Mouse (Mus musculus) CH12.LX (cell line): ENCODE data around the gene Lif. TPM values are rescaled to one million over a fixed set of nuclear protein-coding genes. Genes with fewer than 3 reads are reported as not detected.

ENCODE experiments used
- DNase-seq: peaks from one replicate; pipeline ENCODE4 v3.0.0-alpha.2; 2013; ENCODE audit errors: extremely low read depth
- H3K27ac ChIP-seq: 2 replicates; pipeline ENCODE4 v1.5.1; 2012; ENCODE audit warnings: low read depth, mild to moderate bottlenecking, control low read depth, moderate library complexity; ENCODE audit not compliant: insufficient read depth
- H3K27me3 ChIP-seq: replicated peaks from 2 replicates; pipeline ENCODE3; 2012; ENCODE audit warnings: inconsistent platforms
- H3K36me3 ChIP-seq, 2 experiments: replicated peaks in 1 of 2; 2 replicates each; pipeline versions ENCODE3 to v1.6.1; 2012; ENCODE audit warnings: inconsistent platforms in 1 of 2, low read length in 1 of 2, mild to moderate bottlenecking in 1 of 2, mixed read lengths in 1 of 2, moderate library complexity in 1 of 2; ENCODE audit not compliant: control insufficient read depth in 1 of 2, insufficient read depth in 1 of 2
- H3K4me1 ChIP-seq, 2 experiments: 2 replicates each; pipeline ENCODE4 v1.6.1; 2012; ENCODE audit warnings: inconsistent platforms in 1 of 2, moderate library complexity in 1 of 2; ENCODE audit not compliant: insufficient read depth in 2 of 2, control insufficient read depth in 1 of 2
- H3K4me2 ChIP-seq: 2 replicates; pipeline ENCODE4 v1.6.1; 2012; ENCODE audit warnings: low read depth, mild to moderate bottlenecking, control low read depth; ENCODE audit not compliant: poor library complexity, insufficient read depth, severe bottlenecking
- H3K4me3 ChIP-seq, 3 experiments: fragments of 150-350 bp in 1 of 3; sonication (generic) in 1 of 3; replicated peaks in 1 of 3; 2 replicates each; pipeline versions ENCODE3 to v1.5.1; 2011 to 2012; ENCODE audit warnings: low read depth in 2 of 3, low read length in 2 of 3, mild to moderate bottlenecking in 2 of 3, moderate library complexity in 2 of 3, control low read depth in 1 of 3, improper control_type of control experiment in 1 of 3, inconsistent platforms in 1 of 3, mixed read lengths in 1 of 3; ENCODE audit not compliant: poor library complexity in 1 of 3
- H3K79me2 ChIP-seq: replicated peaks from 2 replicates; pipeline ENCODE4 v1.6.1; 2012; ENCODE audit warnings: mild to moderate bottlenecking, moderate library complexity; ENCODE audit not compliant: control insufficient read depth, poor library complexity, insufficient read depth, severe bottlenecking; ENCODE audit errors: extremely low read depth
- H3K9ac ChIP-seq: 2 replicates; pipeline ENCODE4 v1.6.1; 2012; ENCODE audit warnings: low read depth, mild to moderate bottlenecking, control low read depth, moderate library complexity; ENCODE audit not compliant: insufficient read depth
- H3K9me3 ChIP-seq: replicated peaks from 2 replicates; pipeline ENCODE3; 2012; ENCODE audit warnings: low read length, inconsistent platforms, mixed read lengths
- BHLHE40 ChIP-seq: IDR thresholded peaks from 2 replicates; pipeline ENCODE4 v1.6.1; 2011; ENCODE audit warnings: mild to moderate bottlenecking, low read depth, low read length, improper control_type of control experiment
- CHD1 ChIP-seq: IDR thresholded peaks from 2 replicates; pipeline ENCODE4 v1.6.1; 2012; ENCODE audit warnings: low read depth, low read length, improper control_type of control experiment, inconsistent platforms
- E2F4 ChIP-seq: IDR thresholded peaks from 2 replicates; pipeline ENCODE4 v1.6.1; 2011; ENCODE audit warnings: low read depth, low read length, improper control_type of control experiment; ENCODE audit not compliant: insufficient replicate concordance
- ELF1 ChIP-seq: IDR thresholded peaks from 2 replicates; pipeline ENCODE4 v1.6.1; 2014; ENCODE audit warnings: low read depth, mild to moderate bottlenecking, inconsistent platforms, low read length, improper control_type of control experiment
- EP300 ChIP-seq: IDR thresholded peaks from 2 replicates; pipeline ENCODE4 v1.6.1; 2011; ENCODE audit warnings: low read length, improper control_type of control experiment
- MAFK ChIP-seq: IDR thresholded peaks from 2 replicates; pipeline ENCODE4 v1.6.1; 2011; ENCODE audit warnings: low read length, improper control_type of control experiment; ENCODE audit not compliant: insufficient replicate concordance
- MAX ChIP-seq: IDR thresholded peaks from 2 replicates; pipeline ENCODE4 v1.6.1; 2011; ENCODE audit warnings: low read length, improper control_type of control experiment
- MAZ ChIP-seq: IDR thresholded peaks from 2 replicates; pipeline ENCODE4 v1.6.1; 2012; ENCODE audit warnings: low read depth, mild to moderate bottlenecking, inconsistent platforms, low read length, improper control_type of control experiment, moderate library complexity
- MEF2A ChIP-seq: IDR thresholded peaks from 2 replicates; pipeline ENCODE4 v1.6.1; 2014; ENCODE audit warnings: low read depth, mild to moderate bottlenecking, inconsistent platforms, low read length, improper control_type of control experiment, borderline replicate concordance
- MXI1 ChIP-seq: IDR thresholded peaks from 2 replicates; pipeline ENCODE4 v1.6.1; 2011; ENCODE audit warnings: mild to moderate bottlenecking, low read depth, low read length, improper control_type of control experiment
- NELFE ChIP-seq: IDR thresholded peaks from 2 replicates; pipeline ENCODE4 v1.6.1; 2011; ENCODE audit warnings: low read depth, low read length, improper control_type of control experiment
- NRF1 ChIP-seq: IDR thresholded peaks from 2 replicates; pipeline ENCODE4 v1.6.1; 2014; ENCODE audit warnings: low read depth, mild to moderate bottlenecking, inconsistent platforms, low read length, improper control_type of control experiment, moderate library complexity
- PAX5 ChIP-seq: IDR thresholded peaks from 2 replicates; pipeline ENCODE4 v1.6.1; 2012; ENCODE audit warnings: low read length, inconsistent platforms, mixed read lengths
- RAD21 ChIP-seq: IDR thresholded peaks from 2 replicates; pipeline ENCODE4 v1.6.1; 2011; ENCODE audit warnings: low read depth, mild to moderate bottlenecking, low read length, improper control_type of control experiment, moderate library complexity
- TBP ChIP-seq: conservative IDR thresholded peaks from 2 replicates; pipeline ENCODE4 v1.6.1; 2011; ENCODE audit warnings: low read depth, low read length, improper control_type of control experiment
- TCF12 ChIP-seq: IDR thresholded peaks from 2 replicates; pipeline ENCODE4 v1.6.1; 2014; ENCODE audit warnings: low read depth, mild to moderate bottlenecking, inconsistent platforms, low read length, improper control_type of control experiment
- USF1 ChIP-seq: IDR thresholded peaks from 2 replicates; pipeline ENCODE4 v1.6.1; 2014; ENCODE audit warnings: low read depth, mild to moderate bottlenecking, inconsistent platforms, low read length, improper control_type of control experiment
- USF2 ChIP-seq: conservative IDR thresholded peaks from 2 replicates; pipeline ENCODE4 v1.6.1; 2011; ENCODE audit warnings: low read depth, low read length, improper control_type of control experiment
- ZC3H11A ChIP-seq: IDR thresholded peaks from 2 replicates; pipeline ENCODE4 v1.6.1; 2012; ENCODE audit warnings: low read depth, mild to moderate bottlenecking, inconsistent platforms, low read length, improper control_type of control experiment
- ZMIZ1 ChIP-seq: IDR thresholded peaks from 2 replicates; pipeline ENCODE4 v1.6.1; 2012; ENCODE audit warnings: low read depth, mild to moderate bottlenecking, inconsistent platforms, low read length, improper control_type of control experiment
- dilution Hi-C: fragments of 300-500 bp; cut with MboI; formaldehyde crosslinking; loops from 2 replicates; pipeline ENCODE4 v1.14.3; 2020; ENCODE audit warnings: low sequenced_read_pairs; ENCODE audit not compliant: extremely low pct_unique_long_range_greater_than_20kb, extremely low pct_ligation_motif_present
- in situ Hi-C: fragments of 300-500 bp; cut with MboI; formaldehyde crosslinking; loops from 3 replicates; pipeline ENCODE4 v1.14.3; 2019; ENCODE audit warnings: low sequenced_read_pairs, low pct_ligation_motif_present, low pct_unique_long_range_greater_than_20kb, mixed read lengths
- polyA plus RNA-seq: library from polyadenylated mRNA; unstranded; fragments of >175 nt; gene quantifications from 2 replicates; pipeline ENCODE4 v1.2.1, GENCODE M21; 2012; ENCODE audit warnings: low read depth; ENCODE audit not compliant: insufficient read length
- total RNA-seq, 2 experiments: library from RNA; depleted of rRNA; stranded (reverse); fragments of 300-350 nt in 1 of 2; fragments of >200 nt in 1 of 2; gene quantifications; 2 replicates each; pipeline ENCODE4 v1.2.3; 2012 to 2014

The Lif gene
- total and polyA plus RNA-seq, 3 experiments, result 0.05 to 1.8 (median 0.17) TPM

DNA sequence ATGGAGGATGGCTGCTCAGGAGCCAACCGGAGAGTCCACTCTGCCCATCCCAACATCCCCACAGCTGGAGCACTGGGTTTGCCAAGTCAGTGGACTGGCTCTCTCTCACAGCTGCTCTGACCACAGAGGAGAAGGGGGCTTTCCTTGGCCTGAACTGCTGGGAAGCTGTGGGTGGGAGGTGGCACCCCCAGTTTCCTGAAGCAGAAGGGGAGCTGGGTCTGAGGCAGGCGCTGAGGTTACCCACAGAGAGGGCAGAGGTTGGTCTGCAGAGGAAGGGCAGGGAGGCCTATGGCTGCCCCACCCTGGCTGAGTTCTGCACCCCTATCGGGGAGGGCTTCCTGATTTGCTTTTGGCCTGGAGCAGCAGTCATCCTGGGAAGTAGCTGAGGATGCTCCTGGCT is 6.0 kb upstream of the Lif start:
- no peaks in the 10 kb centered on the region for H3K36me3 ChIP-seq
- dilution Hi-C loops (no loop called here), in situ Hi-C loops (loop anchor here (25.0 kb wide), 1 partner anchor 586 kb away; the partner anchor contains the start of gene Nf2)
- peaks cover 3% of the 10 kb centered on the region for H3K9me3 ChIP-seq
- no peak overlapping the region for H3K27ac ChIP-seq
- TF ChIP-seq NELFE (no peak), MEF2A (no peak), USF2 (no peak), MXI1 (no peak), TBP (no peak), TCF12 (no peak), NRF1 (no peak)
- no peak for DNase-seq
- no peaks in the 10 kb centered on the region for H3K27me3 ChIP-seq
- no peak overlapping the region for H3K4me3 ChIP-seq
- no peaks in the 10 kb centered on the region for H3K79me2 ChIP-seq
- no peak overlapping the region for H3K9ac ChIP-seq
- H3K4me2 ChIP-seq, result no peak overlapping the region
- peaks cover 10 to 39% of the 10 kb centered on the region in 2 experiments for H3K4me1 ChIP-seq

DNA sequence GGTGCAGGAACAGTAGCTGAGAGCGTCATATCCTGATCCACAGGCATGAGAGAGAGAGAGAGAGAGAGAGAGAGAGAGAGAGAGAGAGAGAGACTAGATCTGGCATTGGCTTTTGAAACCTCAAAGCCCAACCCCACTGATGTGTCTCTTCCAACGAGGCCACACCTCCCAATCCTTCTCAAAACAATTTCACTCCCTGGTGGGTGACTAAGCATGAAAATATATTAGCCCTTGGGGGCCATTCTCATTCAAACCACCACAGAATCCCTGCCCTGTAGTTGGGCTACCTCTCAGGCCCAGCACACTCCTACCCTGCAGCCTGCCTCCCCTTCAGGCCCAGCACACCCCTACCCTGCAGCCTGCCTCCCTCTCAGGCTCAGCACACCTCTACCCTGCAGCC is 4.5 kb upstream of the Lif start:
- H3K4me2 ChIP-seq, result no peak overlapping the region
- peaks cover 3% of the 10 kb centered on the region for H3K9me3 ChIP-seq

DNA sequence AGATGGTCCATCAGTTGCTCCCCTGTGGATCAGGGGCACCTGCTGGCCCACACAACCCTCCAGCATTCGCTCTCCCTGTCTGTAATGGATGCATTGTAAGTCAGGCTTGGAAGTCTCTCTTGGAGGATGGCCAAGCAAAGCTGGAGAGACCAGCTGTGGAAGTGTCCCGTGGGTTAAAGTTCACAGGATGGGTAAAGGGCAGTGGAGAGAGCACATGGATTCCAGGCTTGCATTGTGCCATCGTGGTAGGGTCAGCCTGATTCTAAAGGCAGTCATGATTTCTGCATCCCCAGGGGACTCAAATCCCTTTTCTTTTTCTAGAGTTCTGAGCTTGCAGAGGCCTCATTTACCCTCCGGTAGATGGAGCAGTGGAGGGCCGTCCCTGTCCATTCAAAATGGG is 399 bp downstream of the Lif start:
- TF ChIP-seq NELFE, result no peak
- no peak for TF ChIP-seq RAD21
- no peak for TF ChIP-seq PAX5
- no peak for TF ChIP-seq MAX
- no peak for TF ChIP-seq ELF1
- no peak for TF ChIP-seq ZMIZ1
- TF ChIP-seq USF2, result no peak
- no peak for TF ChIP-seq TCF12
- no peak for TF ChIP-seq E2F4
- no peak for TF ChIP-seq CHD1
- no peak for TF ChIP-seq EP300
- TF ChIP-seq MAZ, result no peak
- no peak for TF ChIP-seq ZC3H11A
- Histone ChIP-seq H3K4me1 (peaks cover 26 to 51% of the 10 kb centered on the region in 2 experiments), H3K4me3 (no peak overlapping the region), H3K27ac (no peak overlapping the region), H3K79me2 (no peaks in the 10 kb centered on the region), H3K4me2 (no peak overlapping the region), H3K27me3 (no peaks in the 10 kb centered on the region), H3K9me3 (no peaks in the 10 kb centered on the region), H3K36me3 (no peaks in the 10 kb centered on the region), H3K9ac (no peak overlapping the region)
- no peak for DNase-seq
- dilution Hi-C loops (no loop called here), in situ Hi-C loops (loop anchor here (5.0 to 25.0 kb wide), 3 partner anchors 35 to 580 kb away; partner anchors contain the start of gene Nf2)

More for the DNA sequence above, 4.5 kb upstream of the Lif start:
- no peak for DNase-seq
- H3K4me3 ChIP-seq, result no peak overlapping the region
- no peaks in the 10 kb centered on the region for H3K27me3 ChIP-seq
- dilution Hi-C loops, result no loop called here
- H3K79me2 ChIP-seq, result no peaks in the 10 kb centered on the region
- H3K27ac ChIP-seq, result no peak overlapping the region
- no peak for TF ChIP-seq NELFE
- no peak for TF ChIP-seq ZC3H11A
- TF ChIP-seq BHLHE40, result no peak
- TF ChIP-seq MAFK, result no peak
- no peak for TF ChIP-seq USF1
- no peak overlapping the region for H3K9ac ChIP-seq
- no peaks in the 10 kb centered on the region for H3K36me3 ChIP-seq
- H3K4me1 ChIP-seq, result peaks cover 15 to 39% of the 10 kb centered on the region in 2 experiments
- in situ Hi-C loops, result loop anchor here (25.0 kb wide), 1 partner anchor 584 kb away; the partner anchor contains the start of gene Nf2
